Mouse (Mus musculus) CD4-positive, CD25-positive, alpha-beta regulatory T cell, adult 2 months (primary cell): ENCODE measurements at regions not wholly inside any gene's neighbourhood (a gene's known extent, or its start where the extent isn't known, plus 50 kb on each side); places are given as distances from the start of the nearest gene placed in this dataset.

Experiments used
- DNase-seq: peaks from one replicate; pipeline ENCODE4 v3.0.0-alpha.2; 2012; ENCODE audit warnings: low read depth, low spot score

DNA sequence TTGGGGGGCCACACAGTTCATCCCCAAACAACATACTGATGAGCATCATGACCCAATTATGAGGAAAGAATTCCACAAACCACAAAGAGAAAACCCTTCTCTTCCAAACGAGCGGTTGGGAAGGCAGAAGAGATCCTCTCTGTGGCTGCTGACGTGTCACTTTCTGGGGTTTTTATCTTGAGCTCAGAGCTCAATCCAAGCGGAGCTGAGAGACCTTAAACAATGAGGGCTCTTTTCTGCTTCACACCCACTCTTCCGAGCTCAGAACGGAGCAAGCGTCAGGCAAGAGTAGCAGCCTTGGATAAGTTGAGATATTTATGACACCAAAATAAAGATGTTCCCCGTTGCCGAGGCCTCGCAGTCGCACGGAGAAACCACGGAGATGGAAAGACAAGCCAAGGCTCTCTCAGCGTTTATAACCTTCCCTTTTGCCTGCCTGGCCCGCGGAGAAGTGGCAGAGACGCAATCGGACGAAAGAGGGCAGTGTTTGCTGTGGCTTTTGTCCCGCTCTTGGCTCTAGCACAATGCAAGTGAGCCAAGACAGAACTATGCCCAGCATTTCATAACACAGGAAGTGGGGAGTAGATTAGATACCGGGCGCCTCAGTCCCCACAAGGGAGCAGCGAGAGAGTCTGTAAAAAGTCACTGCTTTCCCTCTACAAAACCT lies 100.7 kb downstream of the Chic2 start:
- DNase-seq = peak; percentile 86

DNA sequence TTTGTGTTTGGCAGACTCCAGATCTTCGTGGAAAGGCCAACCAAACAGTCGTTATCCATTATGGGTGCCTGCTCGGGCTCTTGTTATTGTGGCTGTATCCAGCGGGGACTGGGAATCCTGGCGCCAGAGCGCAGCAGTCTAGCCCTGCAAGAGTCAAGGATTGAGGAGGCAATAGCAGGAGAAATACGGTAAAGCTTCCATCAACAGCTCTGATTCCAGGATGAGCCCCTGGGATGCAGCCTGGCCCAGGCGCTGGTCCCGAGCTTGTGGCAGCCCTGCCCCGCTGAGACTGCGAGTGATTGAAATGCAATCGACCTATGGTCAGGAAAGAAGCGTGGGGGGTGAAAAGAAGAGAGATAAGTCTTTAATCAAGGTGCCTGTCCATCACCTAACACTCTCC lies 103.1 kb downstream of the Chic2 start:
- DNase-seq = no peak

DNA sequence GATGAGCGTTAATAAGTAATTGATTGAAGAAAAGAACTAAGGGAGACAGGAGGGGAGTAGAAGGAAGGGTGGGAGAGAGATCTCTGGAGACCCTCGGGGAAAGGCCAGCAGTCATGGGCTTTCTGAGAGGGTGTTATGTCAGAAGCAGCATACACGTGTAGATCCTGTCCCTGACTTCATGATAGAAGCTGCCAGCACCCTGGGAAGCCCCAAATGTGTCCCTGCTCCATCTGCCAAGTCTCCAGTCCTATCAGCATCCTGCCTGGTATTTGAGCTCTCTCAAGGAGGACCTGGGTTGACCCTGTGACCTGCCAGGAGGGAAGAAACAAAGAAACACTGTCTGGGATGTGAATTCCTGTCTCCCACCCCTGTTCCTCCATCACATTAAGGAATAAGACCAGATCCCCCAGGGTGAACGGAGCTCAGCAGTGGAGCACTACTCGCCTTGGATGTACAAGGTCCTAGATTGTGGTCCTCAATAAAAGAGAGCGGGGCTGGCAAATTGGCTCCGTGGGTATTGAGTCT lies 107.1 kb downstream of the Chic2 start:
- no peak for DNase-seq

DNA sequence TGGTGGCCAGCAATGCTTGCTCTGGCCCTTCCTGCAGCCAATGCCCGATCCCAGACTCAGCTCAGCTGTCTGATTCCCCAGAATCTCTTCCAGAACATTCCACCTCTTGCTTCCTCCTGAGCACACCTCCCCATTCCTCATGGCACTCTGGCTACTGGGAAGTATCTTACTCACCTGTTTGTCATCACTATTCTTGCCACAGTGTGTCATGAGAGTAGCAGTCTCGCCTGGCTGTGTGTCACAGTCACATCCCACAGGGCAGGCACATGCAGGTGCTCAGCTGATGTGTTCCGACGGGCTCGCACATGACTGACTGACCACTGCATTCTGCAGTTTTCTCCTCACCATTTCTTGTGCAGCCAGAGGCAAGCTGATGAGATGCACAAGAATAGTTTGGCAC lies 108.5 kb downstream of the Chic2 start:
- DNase-seq = no peak

DNA sequence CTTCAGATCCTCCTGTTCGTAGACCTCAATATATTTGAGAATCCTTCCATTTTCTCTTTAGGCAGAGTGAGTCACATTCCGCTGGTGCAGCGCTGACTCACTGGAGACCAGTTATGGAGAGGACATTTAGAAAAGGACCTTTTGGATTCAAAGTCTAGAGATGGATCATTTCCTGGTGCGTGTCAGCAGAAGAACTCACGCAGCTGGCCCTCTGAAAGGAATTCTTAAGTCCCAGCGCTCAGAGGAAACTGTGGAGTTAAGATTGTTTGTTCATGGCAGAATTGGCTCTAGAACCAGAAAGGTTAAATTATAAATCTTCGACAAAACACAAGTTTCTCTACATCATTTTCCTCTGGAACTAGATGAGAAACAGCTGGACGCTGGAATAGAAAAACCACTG lies 108.9 kb downstream of the Chic2 start:
- DNase-seq = no peak

DNA sequence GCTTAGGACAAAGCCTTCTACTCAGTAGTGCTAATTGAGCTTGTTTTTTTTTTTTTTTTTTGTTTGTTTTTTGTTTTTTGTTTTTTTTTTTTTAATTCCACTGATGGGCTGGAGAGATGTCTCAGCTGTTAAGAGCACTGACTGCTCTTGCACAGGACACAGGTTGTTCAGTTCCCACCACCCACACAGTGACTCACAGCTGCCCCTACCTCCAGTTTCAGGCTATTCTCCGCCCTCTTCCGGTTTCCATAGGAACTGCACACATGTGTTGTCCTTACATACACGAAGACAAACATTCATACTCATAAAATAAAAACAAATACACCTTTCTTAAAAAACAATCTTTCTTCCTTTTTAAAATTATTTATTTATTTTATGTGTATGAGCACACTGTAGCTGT lies 111.3 kb downstream of the Chic2 start:
- no peak for DNase-seq

DNA sequence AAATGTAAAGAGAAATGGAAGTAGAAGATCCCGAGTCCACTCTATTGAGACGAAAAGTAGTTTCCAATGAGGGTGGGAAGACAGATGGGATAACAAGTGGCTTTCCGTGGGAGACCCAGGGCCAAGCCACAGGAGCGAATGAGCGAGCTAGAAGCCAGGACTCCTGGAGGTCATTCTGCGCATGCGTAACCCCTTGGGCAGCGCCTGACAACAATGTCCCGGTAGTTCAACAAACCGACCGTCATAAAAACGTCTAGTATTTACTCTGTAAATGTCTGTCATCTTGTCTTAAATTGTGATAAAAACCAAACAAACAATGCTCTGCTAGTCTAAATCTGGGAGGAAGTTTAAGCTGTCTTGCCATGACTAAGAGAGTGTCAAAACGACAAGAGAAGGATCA lies 112.4 kb downstream of the Chic2 start:
- no peak for DNase-seq

DNA sequence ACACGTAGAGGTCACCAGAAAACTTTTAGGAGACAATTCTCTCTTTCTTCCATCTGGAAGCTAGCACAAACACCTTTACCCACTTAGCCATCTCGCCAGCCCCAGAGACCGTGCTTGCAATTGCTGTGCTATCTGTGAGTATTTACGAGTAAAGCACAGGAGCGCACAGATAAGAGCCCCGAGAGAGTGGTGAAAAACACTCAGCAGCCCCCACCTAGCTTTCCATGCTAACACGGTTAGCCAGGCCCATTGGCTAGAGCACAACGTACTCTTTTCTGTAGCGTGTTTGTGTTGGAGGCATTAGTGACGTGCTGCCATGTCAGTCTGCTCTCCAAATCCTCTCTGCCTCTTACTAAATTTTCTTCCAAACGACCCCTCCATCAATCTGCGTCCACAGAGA lies 112.8 kb downstream of the Chic2 start:
- no peak for DNase-seq

DNA sequence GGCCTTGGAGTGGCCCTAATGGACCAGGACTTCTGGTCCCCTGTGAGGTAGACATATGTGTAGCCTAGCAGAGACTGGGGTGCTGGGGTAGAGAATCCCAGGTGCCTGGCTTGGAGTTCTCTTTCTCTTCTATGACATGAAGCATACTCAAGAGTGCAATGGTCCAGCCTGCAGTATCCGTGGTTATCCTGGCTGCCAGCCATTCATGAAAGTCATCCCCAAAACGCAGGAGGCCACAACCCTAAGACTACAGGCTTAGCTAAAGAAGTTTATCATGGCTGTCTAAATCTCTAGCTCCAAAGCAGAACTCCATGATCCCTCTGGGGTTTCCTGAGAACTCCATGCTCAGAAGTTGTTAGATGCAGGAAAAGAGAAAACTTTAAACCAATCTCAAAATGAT lies 117.0 kb downstream of the Chic2 start:
- DNase-seq = no peak

DNA sequence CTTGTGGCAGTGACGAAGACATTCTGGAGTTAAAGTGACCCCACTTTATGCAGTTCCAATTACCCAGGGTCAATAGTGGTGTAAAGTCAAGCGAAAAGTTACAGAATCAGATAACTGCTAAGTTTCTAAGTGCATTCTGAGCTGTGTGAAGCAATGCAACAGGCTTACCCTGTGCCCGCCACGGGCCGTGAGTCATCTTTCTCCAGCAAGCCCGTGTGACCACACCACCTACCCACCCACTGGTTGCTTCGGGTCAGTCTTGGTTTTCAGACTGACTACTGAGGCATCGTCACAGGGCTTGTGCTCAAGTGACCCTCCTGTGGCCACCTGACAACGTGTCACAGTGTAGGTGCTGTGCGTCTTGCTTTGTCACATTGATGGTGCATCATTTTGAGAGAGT lies 118.8 kb downstream of the Chic2 start:
- no peak for DNase-seq

DNA sequence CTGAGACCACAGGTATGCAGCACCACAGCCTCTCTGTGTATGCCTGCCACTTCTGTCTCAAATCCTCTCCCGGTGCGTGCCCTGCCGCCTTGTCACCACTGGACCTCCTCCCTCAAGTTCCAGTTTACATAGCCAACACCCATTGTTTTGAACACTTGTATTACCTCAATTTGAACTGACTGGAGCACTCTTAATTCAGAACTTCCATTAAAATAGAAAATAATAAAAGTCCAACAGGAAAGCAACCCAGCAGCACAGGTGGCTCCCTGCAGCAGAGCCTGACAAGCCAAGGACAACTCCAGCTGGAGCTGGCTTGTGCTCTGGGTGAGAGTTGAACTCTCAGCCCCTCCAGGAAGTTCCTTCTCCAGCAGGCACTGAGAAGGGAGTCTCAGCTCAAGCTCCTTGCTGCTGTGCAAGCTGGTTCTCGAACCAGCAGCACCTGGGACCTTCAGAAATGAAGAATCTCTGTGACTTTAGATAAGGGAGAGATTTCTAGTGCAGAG lies 120.5 kb downstream of the Chic2 start:
- DNase-seq = no peak

DNA sequence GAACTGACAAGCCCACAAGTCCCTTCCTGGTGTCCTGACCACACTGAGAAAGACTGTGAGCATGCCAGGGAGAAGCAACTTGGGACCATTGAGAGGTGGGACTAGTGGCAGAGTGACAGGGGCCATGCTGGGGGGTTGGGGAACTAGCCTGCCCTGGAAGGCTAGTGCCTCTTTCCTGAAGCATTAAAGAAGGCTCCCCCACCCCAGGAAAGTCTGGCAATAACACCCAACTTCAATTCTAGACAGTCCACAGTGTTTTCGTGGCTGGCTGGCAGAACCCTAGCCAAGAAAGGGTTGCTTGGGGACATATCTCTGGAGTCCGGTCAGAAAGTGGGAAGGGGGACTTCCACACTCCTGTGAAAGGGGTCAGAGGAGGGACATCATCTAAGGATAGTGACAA lies 121.2 kb downstream of the Chic2 start:
- no peak for DNase-seq

DNA sequence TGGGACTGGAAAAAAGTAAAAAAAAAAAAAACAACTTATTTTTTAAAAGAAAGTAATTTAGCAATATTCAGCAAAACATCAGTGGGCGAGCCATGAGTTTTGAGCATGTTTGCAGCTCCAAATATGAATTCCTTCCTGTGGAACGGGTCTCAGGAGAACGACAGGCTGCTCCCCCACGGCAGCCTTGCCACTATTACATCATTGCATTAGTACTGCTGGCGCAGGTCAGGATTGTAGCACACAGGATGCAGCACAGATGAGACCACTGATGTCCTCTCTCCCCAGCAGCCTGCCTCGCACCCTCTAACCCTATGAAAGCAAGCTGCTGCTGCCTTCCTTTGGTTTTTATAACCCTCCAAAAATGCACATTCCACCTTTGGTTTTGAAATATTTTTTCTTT lies 121.7 kb downstream of the Chic2 start:
- no peak for DNase-seq

DNA sequence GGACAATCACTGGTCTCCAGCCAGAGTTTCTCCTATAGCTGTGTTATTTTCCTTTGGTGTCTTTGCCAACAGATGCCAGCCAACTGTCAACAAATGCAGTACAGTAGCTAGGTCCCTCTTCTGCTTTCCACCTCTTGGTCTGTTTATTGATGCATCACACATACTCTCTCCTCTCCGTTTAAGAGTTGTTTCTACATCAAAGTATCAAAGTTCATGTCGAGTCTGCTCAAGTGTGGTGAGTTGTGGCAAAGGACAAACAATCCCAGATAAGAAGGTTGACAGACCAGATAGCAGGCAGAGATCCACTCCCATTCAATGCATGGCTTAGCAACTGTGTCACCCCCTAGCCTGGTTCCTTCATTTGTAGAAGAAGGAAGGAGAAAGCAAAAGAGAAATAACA lies 123.6 kb downstream of the Chic2 start:
- DNase-seq = no peak

DNA sequence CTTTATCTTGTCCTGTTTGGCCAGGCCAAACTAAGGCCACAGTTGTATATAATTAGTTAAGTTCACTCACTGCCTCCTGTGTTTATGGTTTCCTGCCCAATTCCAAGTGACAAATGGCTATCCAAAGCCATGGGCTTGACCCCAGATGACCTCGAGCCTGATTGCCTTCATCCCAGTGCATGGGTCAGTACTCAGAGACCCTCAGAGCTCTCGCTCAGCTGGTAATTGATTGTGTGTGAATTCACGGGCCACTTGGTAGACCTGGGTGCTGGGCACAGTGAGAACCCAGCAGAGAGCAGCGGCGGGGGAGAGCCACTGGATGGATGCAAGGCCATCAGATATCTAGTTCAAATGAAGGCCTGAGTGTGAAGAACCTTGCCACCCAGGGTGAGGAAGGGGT lies 124.1 kb downstream of the Chic2 start:
- DNase-seq = no peak

DNA sequence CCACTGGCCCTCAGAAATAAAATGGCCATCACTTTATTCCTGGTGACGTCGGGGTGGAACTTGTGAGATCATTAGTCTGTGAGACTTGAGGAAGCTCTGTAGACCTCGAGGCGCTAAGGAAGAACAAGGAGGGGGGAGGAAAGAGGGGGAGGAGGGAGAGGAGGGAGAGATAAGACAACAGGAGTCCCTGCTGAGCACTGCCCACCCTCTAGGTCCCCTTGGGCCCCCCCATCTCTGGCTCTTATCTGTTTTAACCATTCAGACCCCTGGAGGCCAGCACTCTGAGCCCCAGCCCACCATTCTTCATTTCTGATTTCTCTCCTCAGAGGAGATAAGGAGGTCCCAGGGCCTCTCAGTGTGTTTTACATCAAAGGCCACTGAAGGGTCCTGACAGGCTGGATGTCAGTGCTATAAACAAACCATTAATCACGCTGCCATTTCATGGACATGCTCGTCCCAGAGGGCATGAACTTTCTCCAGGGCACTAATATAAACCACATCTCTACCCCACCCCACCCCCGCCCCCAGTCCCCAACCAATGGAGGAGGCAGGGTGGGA lies 139.0 kb downstream of the Chic2 start:
- DNase-seq = no peak

DNA sequence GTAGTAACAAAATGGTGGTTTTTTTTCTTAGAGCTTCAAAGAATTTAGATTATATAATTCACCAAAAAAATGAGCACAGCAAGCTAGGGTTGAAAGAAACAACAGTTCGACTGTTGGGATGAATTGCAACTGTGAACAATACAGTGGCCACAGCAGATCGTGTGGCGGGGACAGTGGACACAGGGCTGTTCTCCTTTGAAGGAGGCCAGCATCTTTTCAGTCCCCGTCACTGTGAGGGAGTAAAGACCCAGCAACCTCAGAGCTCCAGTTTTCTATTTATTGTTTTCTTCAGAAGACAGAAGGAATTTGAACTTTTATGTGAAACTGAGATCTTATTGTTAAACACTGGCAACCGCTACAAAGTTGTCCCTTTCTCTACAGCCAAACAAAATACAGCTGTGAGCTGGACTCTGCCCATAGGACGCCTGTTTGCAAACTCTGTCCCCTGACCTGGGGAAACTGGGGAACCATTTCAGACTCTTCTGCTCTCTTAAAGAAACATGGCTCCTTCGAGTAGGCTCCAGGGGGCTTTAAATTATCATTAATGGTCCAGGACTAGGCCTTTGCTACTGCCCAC lies 139.6 kb downstream of the Chic2 start:
- DNase-seq = no peak

DNA sequence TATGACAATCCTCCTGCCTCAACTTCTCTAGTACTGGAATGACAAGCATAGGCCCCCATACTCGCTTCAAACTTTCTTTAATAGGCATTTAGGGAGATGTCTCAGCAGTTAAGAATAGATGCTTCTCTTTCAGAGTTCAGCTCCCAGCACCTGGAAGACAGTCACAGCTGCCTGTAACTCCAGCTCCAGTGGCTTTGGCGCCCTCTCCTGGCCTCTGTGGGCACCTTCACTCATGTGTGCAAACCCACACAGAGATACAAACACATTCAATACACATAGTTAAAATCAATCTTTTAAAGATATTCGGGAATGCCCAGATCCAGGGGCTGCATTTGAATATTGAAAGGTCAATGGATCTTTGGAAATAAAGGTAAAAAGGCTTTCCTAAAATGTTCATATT lies 140.2 kb downstream of the Chic2 start:
- DNase-seq = peak; percentile 2

DNA sequence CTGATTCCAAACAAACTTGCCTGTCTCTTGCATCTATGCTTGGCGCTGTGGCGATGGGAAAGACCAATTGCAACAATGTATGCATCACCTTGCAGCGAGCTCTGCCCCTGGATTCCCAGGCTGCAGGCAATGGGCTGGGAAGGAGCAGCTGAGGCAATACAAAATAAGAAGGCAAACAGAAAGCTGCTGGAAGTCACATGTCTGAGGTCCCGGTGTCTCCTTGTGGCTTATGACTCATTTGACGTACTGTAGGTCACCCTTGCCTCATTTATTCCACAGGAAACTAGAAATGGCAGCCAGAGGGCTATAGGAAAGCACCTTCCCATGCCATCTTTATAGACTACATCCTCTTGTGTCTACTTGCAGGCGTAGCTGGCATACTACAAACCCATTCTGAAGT lies 140.9 kb downstream of the Chic2 start:
- no peak for DNase-seq

DNA sequence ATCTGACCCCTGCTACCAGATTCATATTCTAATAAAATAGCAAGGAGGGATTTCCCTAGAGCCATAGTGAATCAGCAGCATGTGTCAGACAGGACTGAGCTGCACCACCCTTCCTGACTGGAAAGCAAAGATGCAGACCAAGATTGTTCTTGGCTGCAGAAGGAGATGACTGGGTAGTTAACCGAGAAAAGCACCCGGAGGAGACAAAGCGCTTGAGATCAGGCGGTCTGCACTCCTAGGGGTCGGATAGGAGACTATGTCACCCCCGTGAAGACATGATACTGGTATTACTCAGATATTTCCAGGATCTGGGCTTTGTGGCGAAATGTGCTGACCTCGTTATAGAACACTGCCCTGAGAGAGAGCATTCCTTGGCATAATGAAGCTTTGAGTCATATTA lies 147.4 kb downstream of the Chic2 start:
- DNase-seq = no peak

DNA sequence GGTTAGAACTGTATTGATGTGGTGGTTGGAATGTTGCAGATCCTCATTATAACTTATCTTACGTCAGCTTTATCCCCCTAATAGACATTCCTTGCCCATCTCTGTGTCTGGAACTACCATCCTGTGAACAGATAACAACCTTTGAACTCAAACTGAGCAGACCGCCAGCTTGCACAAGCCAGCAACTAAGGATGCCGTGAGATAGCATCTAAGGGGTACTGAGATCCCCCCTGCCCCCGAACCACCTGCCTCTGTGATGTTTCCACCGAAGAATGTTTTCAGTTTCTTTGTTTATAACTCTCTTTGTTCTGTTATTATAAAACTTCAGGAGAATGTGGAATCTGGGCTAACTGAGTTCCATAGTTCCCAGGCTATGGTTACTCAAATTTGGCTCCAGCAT lies 151.3 kb downstream of the Chic2 start:
- no peak for DNase-seq

DNA sequence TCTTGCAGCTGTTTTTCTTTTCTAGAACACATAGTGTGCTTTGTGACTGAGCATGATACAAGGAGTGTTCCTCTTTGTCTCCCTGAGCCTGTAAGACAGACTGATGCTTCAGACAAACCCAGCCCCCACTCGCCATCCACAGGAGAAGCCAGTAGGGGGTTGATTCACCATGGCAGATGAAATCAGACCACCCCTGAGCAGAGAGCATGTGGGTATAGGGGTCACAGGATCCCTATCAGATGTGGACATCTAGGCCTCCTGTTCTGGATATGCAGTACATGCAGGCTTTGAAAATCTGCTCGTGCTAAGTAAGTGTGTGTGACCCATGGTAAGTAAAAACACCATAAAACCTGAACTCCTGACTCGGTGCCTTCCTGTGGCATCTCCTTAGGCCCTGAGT lies 153.0 kb downstream of the Chic2 start:
- no peak for DNase-seq

DNA sequence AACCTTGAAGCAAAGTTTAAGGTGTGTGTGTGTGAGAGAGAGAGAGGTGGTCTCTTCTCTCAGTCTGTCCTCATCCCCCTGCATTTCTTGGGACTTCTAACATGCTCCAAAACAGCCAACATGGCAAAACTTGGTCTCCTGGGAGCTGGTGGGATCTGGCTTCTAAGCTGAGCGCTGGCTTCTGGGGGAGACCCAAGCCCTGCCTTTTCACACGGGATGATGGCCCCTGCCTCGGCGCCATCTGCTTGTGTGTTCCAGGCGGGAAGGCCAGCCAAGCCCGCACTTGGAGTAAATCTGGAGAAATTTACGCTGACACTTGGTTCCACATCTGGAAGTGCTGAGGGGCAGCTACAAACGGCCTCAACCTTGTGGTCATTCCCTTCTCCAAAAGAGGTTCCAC lies 155.6 kb downstream of the Chic2 start:
- DNase-seq = no peak
